Comparison of ENCODE assay signal across 18 mouse cellular contexts in the genomic region with DNA sequence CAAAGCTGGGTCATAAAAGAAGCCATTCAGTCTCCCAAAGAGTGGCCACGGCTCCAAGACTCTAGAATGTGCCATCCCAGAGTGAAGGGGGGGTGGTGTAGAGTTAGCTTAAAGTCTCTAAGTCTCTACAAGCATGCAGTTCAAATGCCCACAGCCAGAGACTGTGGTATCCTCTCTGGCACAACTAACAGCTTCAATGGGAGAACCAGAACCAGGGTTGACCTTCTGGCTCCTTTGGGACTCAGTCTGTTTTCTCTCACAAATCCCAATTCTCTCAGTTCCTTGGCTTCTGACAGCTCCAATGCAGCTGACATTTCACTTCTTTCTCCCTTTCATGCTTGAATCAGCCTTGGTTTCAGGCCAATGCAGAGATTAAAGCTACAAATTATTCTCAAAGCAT. TPM values are rescaled to one million over a fixed set of nuclear protein-coding genes. Genes with fewer than 3 reads are reported as not detected.
"Had no signal": no experiment of that assay in that cellular context is flagged by ENCODE, and none has a peak within 500 bp of the region (broad histone marks: within the 10 kb centered on the region; RNA-seq: fewer than 3 reads in every experiment).

No protein-coding gene starts in this region.

- H3K27ac ChIP-seq: limb, embryonic 13.5 days; liver, embryonic 14.5 days; midbrain, embryonic 10.5 days; midbrain, embryonic 15.5 days; neural tube, embryonic 13.5 days; stomach, embryonic 15.5 days had no signal

- ATAC-seq: midbrain, embryonic 15.5 days had no signal

- H3K4me2 ChIP-seq: limb, embryonic 13.5 days; midbrain, embryonic 15.5 days; neural tube, embryonic 13.5 days; stomach, embryonic 15.5 days had no signal

- H3K9ac ChIP-seq: limb, embryonic 13.5 days; liver, embryonic 14.5 days; midbrain, embryonic 15.5 days; neural tube, embryonic 13.5 days; stomach, embryonic 15.5 days had no signal

- DNase-seq: kidney, postnatal 25 days; left cerebral cortex, postnatal 4 days; retina, postnatal 1 day; right cerebral cortex, postnatal 14 days had no signal

- H3K4me3 ChIP-seq: limb, embryonic 13.5 days; midbrain, embryonic 10.5 days; midbrain, embryonic 15.5 days; neural tube, embryonic 13.5 days; stomach, embryonic 15.5 days had no signal

- H3K4me1 ChIP-seq: limb, embryonic 13.5 days; midbrain, embryonic 10.5 days; midbrain, embryonic 15.5 days; stomach, embryonic 15.5 days had no signal

- H3K9me3 ChIP-seq: limb, embryonic 13.5 days; midbrain, embryonic 10.5 days; midbrain, embryonic 15.5 days; neural tube, embryonic 13.5 days; stomach, embryonic 15.5 days had no signal

- H3K27me3 ChIP-seq: limb, embryonic 13.5 days; midbrain, embryonic 15.5 days; neural tube, embryonic 13.5 days; stomach, embryonic 15.5 days had no signal

- H3K36me3 ChIP-seq: midbrain, embryonic 15.5 days; stomach, embryonic 15.5 days had no signal

RNA-seq across cellular contexts. Expression of a gene that starts 15.9 kb away (rescaled TPM):
- total RNA-seq: layer of hippocampus, postnatal 14 days; left cerebral cortex, postnatal 4 days; liver, adult 2 months; megakaryocyte, adult 5-6 weeks had no signal
- polyA plus RNA-seq: kidney, embryonic 16.5 days; limb, embryonic 13.5 days; liver, adult 2 months; liver, embryonic 14.5 days; lung, embryonic 16.5 days; midbrain, embryonic 10.5 days; spleen, adult 2 months; testis, adult 2 months; urinary bladder, adult 2 months had no signal
